ENCODE assay signal across 14 mouse cellular contexts in the genomic region with DNA sequence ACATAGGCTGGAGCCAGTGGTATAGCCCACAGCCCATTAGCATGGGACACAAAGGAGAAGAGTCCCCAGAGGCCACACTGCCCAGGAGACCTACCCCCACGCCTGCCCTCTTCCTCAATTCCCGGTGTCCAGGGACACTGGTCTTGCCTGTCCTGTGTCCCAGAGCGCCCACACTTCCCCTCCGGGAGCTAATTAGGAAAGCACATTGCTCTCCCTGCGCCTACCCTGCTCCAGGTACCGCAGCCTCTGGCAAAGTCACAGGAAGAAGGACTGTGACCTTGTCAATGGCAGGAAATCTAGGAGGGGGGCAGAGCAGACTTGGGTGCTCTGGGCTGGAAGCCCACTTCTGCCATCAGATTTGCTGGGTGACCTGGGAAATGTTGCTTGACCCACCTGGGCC. TPM values are rescaled to one million over a fixed set of nuclear protein-coding genes. Genes with fewer than 3 reads are reported as not detected.
DNase-seq lines count a peak whose midpoint lies in the region; ATAC-seq and TF ChIP-seq lines count a peak whose summit lies in the region.
"Had no signal": no experiment of that assay in that cellular context is flagged by ENCODE, and none has a peak within 500 bp of the region (broad histone marks: within the 10 kb centered on the region; RNA-seq: fewer than 3 reads in every experiment).

No protein-coding gene starts in this region.

- H3K4me2 ChIP-seq in forebrain, embryonic 11.5 days (ENCODE audit: low read depth, low read length, severe bottlenecking): no peak overlapping the region
- no peak overlapping the region for H3K4me2 ChIP-seq in forebrain, embryonic 12.5 days
- no peak overlapping the region for H3K4me2 ChIP-seq in stomach, embryonic 15.5 days
- H3K4me2 ChIP-seq in stomach, postnatal 0 days (replicated peaks; ENCODE audit: low read depth): no peak overlapping the region
- no peak overlapping the region for H3K4me2 ChIP-seq in intestine, postnatal 0 days (replicated peaks; ENCODE audit: low read depth)

- H3K9ac ChIP-seq in forebrain, embryonic 11.5 days (ENCODE audit: low read length): no peak overlapping the region
- no peak overlapping the region for H3K9ac ChIP-seq in forebrain, embryonic 12.5 days
- no peak overlapping the region for H3K9ac ChIP-seq in stomach, embryonic 15.5 days
- H3K9ac ChIP-seq in stomach, postnatal 0 days (ENCODE audit: low read length): no peak overlapping the region
- no peak overlapping the region for H3K9ac ChIP-seq in intestine, postnatal 0 days (ENCODE audit: low read depth, low read length)
- H3K9ac ChIP-seq: liver, postnatal 0 days had no signal

- no peak for TF ChIP-seq CTCF in stomach, postnatal 0 days (IDR thresholded peaks at IDR 0.05; ENCODE audit: low read depth)
- TF ChIP-seq CTCF in intestine, postnatal 0 days (IDR thresholded peaks at IDR 0.05; ENCODE audit: low read depth): no peak

- WGBS in forebrain, embryonic 11.5 days: 61% methylated on average over 6 of the region's 6 CpGs
- WGBS in forebrain, embryonic 12.5 days: 65% methylated on average over 6 of the region's 6 CpGs
- WGBS in stomach, embryonic 15.5 days: 62% methylated on average over 6 of the region's 6 CpGs
- WGBS in stomach, postnatal 0 days: 67% methylated on average over 6 of the region's 6 CpGs
- WGBS in intestine, postnatal 0 days: 67% methylated on average over 6 of the region's 6 CpGs

- no peaks in the 10 kb centered on the region for H3K9me3 ChIP-seq in forebrain, embryonic 11.5 days (ENCODE audit: control insufficient read depth, low read length)
- no peaks in the 10 kb centered on the region for H3K9me3 ChIP-seq in forebrain, embryonic 12.5 days
- H3K9me3 ChIP-seq in stomach, embryonic 15.5 days: no peaks in the 10 kb centered on the region
- H3K9me3 ChIP-seq in stomach, postnatal 0 days (ENCODE audit: control insufficient read depth, low read length): no peaks in the 10 kb centered on the region
- H3K9me3 ChIP-seq in intestine, postnatal 0 days (ENCODE audit: control insufficient read depth): no peaks in the 10 kb centered on the region
- H3K9me3 ChIP-seq: megakaryocyte, embryonic 14.5 days had no signal

- no peak for TF ChIP-seq EP300 in stomach, postnatal 0 days (optimal IDR thresholded peaks at IDR 0.05)

- no peak for ATAC-seq in forebrain, embryonic 11.5 days (replicated peaks; ENCODE audit: low FRiP score)
- ATAC-seq in forebrain, embryonic 12.5 days (ENCODE audit: low FRiP score): no peak
- peak; percentile 35; the same call in 1 of the 2 replicates for ATAC-seq in stomach, embryonic 15.5 days (ENCODE audit: insufficient read depth, low FRiP score, low read depth)
- no peak for ATAC-seq in stomach, postnatal 0 days (ENCODE audit: low FRiP score, low TSS enrichment)
- ATAC-seq in intestine, postnatal 0 days: no peak
- ATAC-seq: activated CD4-positive, CD25-positive, alpha-beta regulatory T cell, adult 4 months; liver, postnatal 0 days had no signal

- H3K36me3 ChIP-seq in forebrain, embryonic 11.5 days (ENCODE audit: control insufficient read depth, insufficient read depth, low read length): no peaks in the 10 kb centered on the region
- H3K36me3 ChIP-seq in forebrain, embryonic 12.5 days (replicated peaks): no peaks in the 10 kb centered on the region
- no peaks in the 10 kb centered on the region for H3K36me3 ChIP-seq in stomach, embryonic 15.5 days
- H3K36me3 ChIP-seq in stomach, postnatal 0 days (ENCODE audit: control insufficient read depth, insufficient read depth, low read length): no peaks in the 10 kb centered on the region
- no peaks in the 10 kb centered on the region for H3K36me3 ChIP-seq in intestine, postnatal 0 days (ENCODE audit: control insufficient read depth, insufficient read depth)

- peaks cover 4% of the 10 kb centered on the region; the same call in 1 of the 2 replicates for H3K27me3 ChIP-seq in forebrain, embryonic 11.5 days (ENCODE audit: control insufficient read depth, insufficient read depth, low read length)
- peaks cover 29% of the 10 kb centered on the region for H3K27me3 ChIP-seq in forebrain, embryonic 12.5 days
- peaks cover 6% of the 10 kb centered on the region; the same call in 1 of the 2 replicates for H3K27me3 ChIP-seq in stomach, embryonic 15.5 days (replicated peaks)
- no peaks in the 10 kb centered on the region for H3K27me3 ChIP-seq in stomach, postnatal 0 days (ENCODE audit: control insufficient read depth, insufficient read depth, low read length)
- no peaks in the 10 kb centered on the region for H3K27me3 ChIP-seq in intestine, postnatal 0 days (replicated peaks; ENCODE audit: control insufficient read depth, insufficient read depth, low read length)

- H3K27ac ChIP-seq in forebrain, embryonic 11.5 days (ENCODE audit: low read depth, low read length): no peak overlapping the region
- no peak overlapping the region for H3K27ac ChIP-seq in forebrain, embryonic 12.5 days
- no peak overlapping the region for H3K27ac ChIP-seq in stomach, embryonic 15.5 days
- no peak overlapping the region for H3K27ac ChIP-seq in stomach, postnatal 0 days (replicated peaks)
- no peak overlapping the region for H3K27ac ChIP-seq in intestine, postnatal 0 days (ENCODE audit: low read depth, low read length)

- H3K4me1 ChIP-seq in forebrain, embryonic 11.5 days (replicated peaks; ENCODE audit: control insufficient read depth, insufficient read depth, low read length): no peaks in the 10 kb centered on the region
- peaks cover 9% of the 10 kb centered on the region for H3K4me1 ChIP-seq in forebrain, embryonic 12.5 days
- H3K4me1 ChIP-seq in stomach, embryonic 15.5 days: no peaks in the 10 kb centered on the region
- no peaks in the 10 kb centered on the region for H3K4me1 ChIP-seq in stomach, postnatal 0 days (replicated peaks; ENCODE audit: control insufficient read depth, insufficient read depth)
- H3K4me1 ChIP-seq in intestine, postnatal 0 days (replicated peaks; ENCODE audit: control insufficient read depth, insufficient read depth, low read length): no peaks in the 10 kb centered on the region

- H3K4me3 ChIP-seq in forebrain, embryonic 11.5 days (ENCODE audit: low read depth, low read length): no peak overlapping the region
- no peak overlapping the region for H3K4me3 ChIP-seq in forebrain, embryonic 12.5 days (replicated peaks)
- H3K4me3 ChIP-seq in stomach, embryonic 15.5 days (replicated peaks): no peak overlapping the region
- no peak overlapping the region for H3K4me3 ChIP-seq in stomach, postnatal 0 days (ENCODE audit: low read depth, low read length)
- H3K4me3 ChIP-seq in intestine, postnatal 0 days (ENCODE audit: low read depth, low read length): no peak overlapping the region
- H3K4me3 ChIP-seq: erythroblast, embryonic 14.5 days; megakaryocyte, embryonic 14.5 days had no signal

- DNase-seq in forebrain, embryonic 11.5 days (ENCODE audit: low spot score): peak; percentile 41
- DNase-seq in stomach, postnatal 0 days (ENCODE audit: low spot score): no peak
- DNase-seq in heart, postnatal 4 days: peak; percentile 40
- DNase-seq in lung, adult 18-20 months: no peak
- no peak for DNase-seq in urinary bladder, postnatal 4 days (ENCODE audit: low spot score in 2 of 2)
- DNase-seq: cerebellum, adult 11 months; layer of hippocampus, adult 9-11 months; liver, postnatal 0 days had no signal

RNA-seq across cellular contexts. Expression of a gene that starts 7.0 kb away (rescaled TPM):
- polyA plus RNA-seq in forebrain, embryonic 11.5 days (2014; fragmentation: Nextera tagmentation; extraction: Ambion mirVana): 3.4 and 3.5 TPM in 2 replicates
- polyA plus RNA-seq in forebrain, embryonic 12.5 days (2016; fragmentation: Nextera tagmentation; extraction: Ambion mirVana): 3.0 and 3.2 TPM in 2 replicates
- 8.2 and 10.7 TPM in 2 replicates for polyA plus RNA-seq in stomach, embryonic 15.5 days (2015; fragmentation: Nextera tagmentation; extraction: Ambion mirVana)
- polyA plus RNA-seq in stomach, postnatal 0 days (2015; fragmentation: Nextera tagmentation; extraction: Ambion mirVana): 2.5 and 3.1 TPM in 2 replicates
- total RNA-seq in heart, postnatal 4 days (2021): 10 to 100 TPM; 29.6 to 38.0 TPM
- polyA plus RNA-seq in intestine, postnatal 0 days (2015; fragmentation: Nextera tagmentation; extraction: Ambion mirVana): 3.2 and 4.5 TPM in 2 replicates
- polyA plus RNA-seq: activated CD4-positive, CD25-positive, alpha-beta regulatory T cell, adult 4 months had no signal

RNA-seq across cellular contexts. Expression of a gene that starts 45.1 kb away (rescaled TPM):
- 14.3 and 15.0 TPM in 2 replicates for polyA plus RNA-seq in forebrain, embryonic 11.5 days (2014; fragmentation: Nextera tagmentation; extraction: Ambion mirVana)
- polyA plus RNA-seq in forebrain, embryonic 12.5 days (2016; fragmentation: Nextera tagmentation; extraction: Ambion mirVana): 12.0 and 12.9 TPM in 2 replicates
- 12.2 and 12.7 TPM in 2 replicates for polyA plus RNA-seq in stomach, embryonic 15.5 days (2015; fragmentation: Nextera tagmentation; extraction: Ambion mirVana)
- 28.4 and 31.4 TPM in 2 replicates for polyA plus RNA-seq in stomach, postnatal 0 days (2015; fragmentation: Nextera tagmentation; extraction: Ambion mirVana)
- total RNA-seq in heart, postnatal 4 days (2021): 1 to 10 TPM; 9.0 TPM
- 102 and 104 TPM in 2 replicates for polyA plus RNA-seq in intestine, postnatal 0 days (2015; fragmentation: Nextera tagmentation; extraction: Ambion mirVana)

Comparison
In these comparisons a context has a peak if more than half of its experiments do, and no peak if none do; other contexts are left out.
1. DNase-seq: peak in forebrain, embryonic 11.5 days (single experiment) and heart, postnatal 4 days (single experiment); none in stomach, postnatal 0 days (single experiment), lung, adult 18-20 months (0 of 2) and urinary bladder, postnatal 4 days (0 of 2).